Mouse (Mus musculus) neural tube, embryonic 15.5 days (tissue): ENCODE results near the gene Col5a1. TPM values are rescaled to one million over a fixed set of nuclear protein-coding genes. Genes with fewer than 3 reads are reported as not detected.

ENCODE experiments used
- ATAC-seq: fragments of 200-750 bp; cut with Nextera tagmentation; 2 replicates; pipeline ENCODE4 v1.8.0; 2017; ENCODE audit warnings: mild to moderate bottlenecking, moderate TSS enrichment, moderate library complexity; ENCODE audit not compliant: low FRiP score
- H3K27ac ChIP-seq: fragments of 300-500 bp; sonication (generic); replicated peaks from 2 replicates; pipeline ENCODE4 v1.5.1; 2015; ENCODE audit warnings: mild to moderate bottlenecking, inconsistent platforms
- H3K27me3 ChIP-seq: fragments of 300-500 bp; sonication (generic); replicated peaks from 2 replicates; pipeline ENCODE4 v1.6.1; 2015; ENCODE audit warnings: inconsistent platforms
- H3K36me3 ChIP-seq: fragments of 300-500 bp; sonication (generic); 2 replicates; pipeline ENCODE4 v1.6.1; 2015; ENCODE audit warnings: inconsistent platforms
- H3K4me1 ChIP-seq: fragments of 300-500 bp; sonication (generic); 2 replicates; pipeline ENCODE4 v1.6.1; 2015; ENCODE audit warnings: inconsistent platforms
- H3K4me2 ChIP-seq: fragments of 300-500 bp; sonication (generic); 2 replicates; pipeline ENCODE4 v1.6.1; 2015; ENCODE audit warnings: inconsistent platforms, mild to moderate bottlenecking, moderate library complexity
- H3K4me3 ChIP-seq: fragments of 300-500 bp; sonication (generic); replicated peaks from 2 replicates; pipeline ENCODE4 v1.5.1; 2015; ENCODE audit warnings: mild to moderate bottlenecking, inconsistent platforms
- H3K9ac ChIP-seq: fragments of 300-500 bp; sonication (generic); replicated peaks from 2 replicates; pipeline ENCODE4 v1.6.1; 2015; ENCODE audit warnings: mild to moderate bottlenecking, inconsistent platforms
- H3K9me3 ChIP-seq: fragments of 300-500 bp; sonication (generic); replicated peaks from 2 replicates; pipeline ENCODE4 v1.6.1; 2016; ENCODE audit warnings: inconsistent platforms
- WGBS: fragments of 180-500 bp; shearing (Covaris S2); methylation state at CpG from one replicate; pipeline ENCODE4 v1.1.7; 2015; ENCODE audit warnings: mixed read lengths; 5-methylcytosine and 5-hydroxymethylcytosine counted together
- polyA plus RNA-seq: library from polyadenylated mRNA; unstranded; fragments of >200 nt; fragmentation: Nextera tagmentation; extraction: Ambion mirVana; gene quantifications from 2 replicates; pipeline ENCODE4 v1.2.1, GENCODE M21; 2015

The Col5a1 gene
- polyA plus RNA-seq, 1 experiment from 2014 or later: 21.5 TPM

- peaks cover 35% of the 10 kb centered on the region for H3K27me3 ChIP-seq
- peak; percentile 56 for ATAC-seq
- H3K27ac ChIP-seq: peak overlapping the region; percentile 71
- H3K36me3 ChIP-seq: no peaks in the 10 kb centered on the region
- peaks cover 42% of the 10 kb centered on the region for H3K4me1 ChIP-seq
- no peaks in the 10 kb centered on the region for H3K9me3 ChIP-seq
- H3K4me2 ChIP-seq: peak overlapping the region; percentile 99
- H3K9ac ChIP-seq: peak overlapping the region; percentile 53
- peak overlapping the region; percentile 58 for H3K4me3 ChIP-seq
- under 1% methylated on average over 57 of the region's 67 CpGs for WGBS
These were observed 609 bp downstream of the Col5a1 start for GRCm38 (mm10) chr2:27886608-27887460.

- ATAC-seq: no peak
- Histone ChIP-seq H3K27me3 (peaks cover 35% of the 10 kb centered on the region), H3K4me2 (peak overlapping the region; percentile 99), H3K9ac (peak overlapping the region; percentile 53; the same call in 1 of the 2 replicates), H3K4me3 (peak overlapping the region; percentile 58), H3K4me1 (peaks cover 42% of the 10 kb centered on the region), H3K9me3 (no peaks in the 10 kb centered on the region), H3K36me3 (no peaks in the 10 kb centered on the region), H3K27ac (no peak overlapping the region)
- WGBS: 30% methylated on average over 11 of the region's 11 CpGs
These were observed 1.4 kb downstream of the Col5a1 start for GRCm38 (mm10) chr2:27887461-27888264.

- 40% methylated on average over 10 of the region's 10 CpGs for WGBS
- Histone ChIP-seq H3K4me3 (peak overlapping the region; percentile 58), H3K9me3 (no peaks in the 10 kb centered on the region), H3K4me1 (peaks cover 42% of the 10 kb centered on the region), H3K27ac (no peak overlapping the region), H3K36me3 (no peaks in the 10 kb centered on the region), H3K4me2 (peak overlapping the region; percentile 99), H3K27me3 (peaks cover 34% of the 10 kb centered on the region), H3K9ac (no peak overlapping the region; the same call in 1 of the 2 replicates)
- ATAC-seq: no peak
These were observed 2.6 kb downstream of the Col5a1 start for GRCm38 (mm10) chr2:27888603-27889545.

GRCm38 (mm10) chr2:27891922-27892541 lies 5.8 kb downstream of the Col5a1 start:
- Histone ChIP-seq H3K27me3 (peaks cover 21% of the 10 kb centered on the region), H3K27ac (no peak overlapping the region), H3K4me3 (no peak overlapping the region), H3K4me2 (no peak overlapping the region), H3K9me3 (no peaks in the 10 kb centered on the region), H3K4me1 (peaks cover 20% of the 10 kb centered on the region), H3K36me3 (no peaks in the 10 kb centered on the region), H3K9ac (no peak overlapping the region)
- no peak for ATAC-seq
- 92% methylated on average over 7 of the region's 7 CpGs for WGBS

GRCm38 (mm10) chr2:27893015-27893414 lies 6.8 kb downstream of the Col5a1 start:
- 95% methylated on average over 12 of the region's 12 CpGs for WGBS
- Histone ChIP-seq H3K9ac (no peak overlapping the region), H3K4me3 (no peak overlapping the region), H3K27me3 (peaks cover 12% of the 10 kb centered on the region), H3K4me2 (no peak overlapping the region), H3K36me3 (no peaks in the 10 kb centered on the region), H3K27ac (no peak overlapping the region), H3K9me3 (no peaks in the 10 kb centered on the region), H3K4me1 (peaks cover 11% of the 10 kb centered on the region)
- ATAC-seq: no peak

GRCm38 (mm10) chr2:27894986-27895385 lies 8.8 kb downstream of the Col5a1 start:
- 88% methylated on average over 5 of the region's 5 CpGs for WGBS
- H3K4me1 ChIP-seq: no peaks in the 10 kb centered on the region; the same call in 1 of the 2 replicates
- no peak overlapping the region for H3K4me3 ChIP-seq
- H3K9ac ChIP-seq: no peak overlapping the region
- no peaks in the 10 kb centered on the region for H3K9me3 ChIP-seq
- H3K36me3 ChIP-seq: no peaks in the 10 kb centered on the region
- no peak overlapping the region for H3K4me2 ChIP-seq
- no peak overlapping the region for H3K27ac ChIP-seq
- H3K27me3 ChIP-seq: no peaks in the 10 kb centered on the region
- ATAC-seq: no peak

- Histone ChIP-seq H3K4me2 (no peak overlapping the region), H3K9me3 (no peaks in the 10 kb centered on the region), H3K36me3 (no peaks in the 10 kb centered on the region), H3K27ac (no peak overlapping the region), H3K4me3 (no peak overlapping the region), H3K27me3 (no peaks in the 10 kb centered on the region), H3K9ac (no peak overlapping the region), H3K4me1 (no peaks in the 10 kb centered on the region; the same call in 1 of the 2 replicates)
- ATAC-seq: no peak
- 84% methylated on average over 4 of the region's 4 CpGs for WGBS
These were observed 9.4 kb downstream of the Col5a1 start for GRCm38 (mm10) chr2:27895648-27896047.

GRCm38 (mm10) chr2:27897161-27897560 lies 10.9 kb downstream of the Col5a1 start:
- H3K9ac ChIP-seq: no peak overlapping the region
- no peaks in the 10 kb centered on the region for H3K9me3 ChIP-seq
- H3K4me1 ChIP-seq: peaks cover 5% of the 10 kb centered on the region
- H3K27me3 ChIP-seq: no peaks in the 10 kb centered on the region
- H3K4me3 ChIP-seq: no peak overlapping the region
- no peak overlapping the region for H3K27ac ChIP-seq
- H3K4me2 ChIP-seq: no peak overlapping the region
- no peaks in the 10 kb centered on the region for H3K36me3 ChIP-seq
- ATAC-seq: no peak
- 71% methylated on average over 6 of the region's 6 CpGs for WGBS

- Histone ChIP-seq H3K27ac (no peak overlapping the region), H3K4me1 (peaks cover 5% of the 10 kb centered on the region), H3K4me2 (no peak overlapping the region), H3K4me3 (no peak overlapping the region), H3K27me3 (no peaks in the 10 kb centered on the region), H3K9ac (no peak overlapping the region), H3K36me3 (no peaks in the 10 kb centered on the region), H3K9me3 (no peaks in the 10 kb centered on the region)
- 62% methylated on average over 3 of the region's 3 CpGs for WGBS
- no peak for ATAC-seq
These were observed 13.7 kb downstream of the Col5a1 start for GRCm38 (mm10) chr2:27899894-27900293.

- no peak for ATAC-seq
These were observed 14.9 kb downstream of the Col5a1 start for GRCm38 (mm10) chr2:27901076-27901475.

More at GRCm38 (mm10) chr2:27901076-27901475, 14.9 kb downstream of the Col5a1 start:
- WGBS: 56% methylated on average over 2 of the region's 2 CpGs
- H3K9me3 ChIP-seq: no peaks in the 10 kb centered on the region
- no peak overlapping the region for H3K9ac ChIP-seq
- H3K4me2 ChIP-seq: no peak overlapping the region
- H3K36me3 ChIP-seq: no peaks in the 10 kb centered on the region
- no peaks in the 10 kb centered on the region for H3K27me3 ChIP-seq
- no peak overlapping the region for H3K4me3 ChIP-seq
- peaks cover 5% of the 10 kb centered on the region; the same call in 1 of the 2 replicates for H3K4me1 ChIP-seq
- H3K27ac ChIP-seq: no peak overlapping the region
